Mouse (Mus musculus) kidney, adult 18-20 months (tissue): ENCODE results near the gene Mms19.

ENCODE experiments used
- DNase-seq: peaks from one replicate; pipeline ENCODE4 v3.0.0; 2021

The Mms19 gene

GRCm38 (mm10) chr19:41980819-41981594, at the start of gene Mms19:
Gene Mms19 (minus strand): TSS chr19:41981157.
- DNase-seq = peak; percentile 100

DNA sequence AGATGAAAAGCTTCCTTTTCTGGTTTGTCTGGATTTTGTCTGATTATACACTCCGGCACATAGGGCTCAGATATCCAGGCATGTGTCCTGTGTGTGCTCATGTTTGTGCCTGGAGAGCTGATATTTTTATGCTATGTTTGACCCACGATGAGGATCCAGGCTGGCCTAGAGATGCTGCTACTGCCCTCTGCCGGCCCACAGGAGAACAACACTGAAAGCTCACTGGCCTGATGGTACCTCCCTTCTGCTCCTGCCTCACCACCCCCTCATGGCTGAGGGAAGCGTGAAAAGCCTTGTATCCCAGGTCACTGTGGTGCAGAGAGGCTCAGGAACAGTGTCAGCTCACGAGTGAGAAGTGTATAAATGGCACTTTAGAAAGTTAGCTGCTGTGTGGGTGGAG, 45.2 kb upstream of the Mms19 start:
- peak; percentile 87 for DNase-seq

DNA sequence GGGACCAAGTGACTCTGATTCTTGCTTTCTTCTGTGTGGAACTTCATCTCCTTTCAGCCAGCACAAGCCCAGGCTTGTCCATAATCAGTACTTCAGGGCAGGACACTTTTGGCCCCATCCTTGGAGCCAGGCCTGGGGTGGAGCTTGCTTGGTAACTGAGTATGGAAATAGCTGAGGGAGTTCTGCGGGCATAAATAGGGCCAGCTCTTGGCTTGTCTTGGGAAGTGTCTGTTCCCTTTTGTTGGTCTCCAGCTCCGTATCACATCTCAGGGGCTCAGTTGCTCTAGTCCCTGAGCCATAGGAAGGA, 41.5 kb upstream of the Mms19 start:
- no peak for DNase-seq

DNA sequence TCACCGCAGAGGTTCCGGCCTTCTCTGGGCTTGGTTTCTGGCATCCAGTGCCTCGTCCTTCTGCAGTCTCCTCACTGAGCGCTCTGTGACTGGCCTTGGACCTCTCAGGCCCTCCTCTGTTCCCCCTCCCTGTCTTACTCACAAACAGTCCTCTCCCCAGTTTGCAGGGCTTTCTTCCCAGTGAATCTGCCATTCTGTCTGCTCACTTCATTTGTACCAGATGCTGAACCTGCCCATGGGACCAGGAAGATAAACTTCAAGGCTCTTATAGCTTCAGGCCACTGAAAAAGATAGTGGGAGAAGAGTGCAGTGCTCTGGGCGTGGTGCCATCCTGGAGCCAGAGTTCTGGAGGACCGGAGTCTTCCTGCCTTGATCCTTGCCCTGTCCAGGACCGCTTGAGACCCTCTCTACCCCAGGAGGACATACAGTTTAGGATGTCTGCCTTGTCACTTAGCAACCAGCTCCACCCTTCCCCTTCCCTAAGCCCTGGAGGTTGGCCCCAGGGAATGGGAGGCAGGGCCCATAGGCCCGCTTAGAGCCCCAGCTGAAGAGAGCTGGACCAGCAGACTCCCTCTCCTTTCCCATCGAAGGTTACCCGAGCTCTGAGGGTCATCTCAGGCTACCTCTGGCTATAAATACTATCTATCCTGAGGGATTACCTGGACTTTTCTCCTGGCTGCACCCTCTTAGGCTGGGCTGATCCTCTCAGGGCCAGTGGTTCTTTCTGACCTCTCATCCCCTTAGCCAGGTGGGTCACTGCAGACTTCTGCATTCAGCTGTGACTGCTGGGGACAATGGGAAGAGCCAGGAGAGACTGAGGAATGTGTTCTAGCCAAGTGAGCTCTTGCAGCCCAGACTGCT, 41.0 kb upstream of the Mms19 start:
- no peak for DNase-seq

GRCm38 (mm10) chr19:42019011-42019522, 38.1 kb upstream of the Mms19 start:
- no peak for DNase-seq

DNA sequence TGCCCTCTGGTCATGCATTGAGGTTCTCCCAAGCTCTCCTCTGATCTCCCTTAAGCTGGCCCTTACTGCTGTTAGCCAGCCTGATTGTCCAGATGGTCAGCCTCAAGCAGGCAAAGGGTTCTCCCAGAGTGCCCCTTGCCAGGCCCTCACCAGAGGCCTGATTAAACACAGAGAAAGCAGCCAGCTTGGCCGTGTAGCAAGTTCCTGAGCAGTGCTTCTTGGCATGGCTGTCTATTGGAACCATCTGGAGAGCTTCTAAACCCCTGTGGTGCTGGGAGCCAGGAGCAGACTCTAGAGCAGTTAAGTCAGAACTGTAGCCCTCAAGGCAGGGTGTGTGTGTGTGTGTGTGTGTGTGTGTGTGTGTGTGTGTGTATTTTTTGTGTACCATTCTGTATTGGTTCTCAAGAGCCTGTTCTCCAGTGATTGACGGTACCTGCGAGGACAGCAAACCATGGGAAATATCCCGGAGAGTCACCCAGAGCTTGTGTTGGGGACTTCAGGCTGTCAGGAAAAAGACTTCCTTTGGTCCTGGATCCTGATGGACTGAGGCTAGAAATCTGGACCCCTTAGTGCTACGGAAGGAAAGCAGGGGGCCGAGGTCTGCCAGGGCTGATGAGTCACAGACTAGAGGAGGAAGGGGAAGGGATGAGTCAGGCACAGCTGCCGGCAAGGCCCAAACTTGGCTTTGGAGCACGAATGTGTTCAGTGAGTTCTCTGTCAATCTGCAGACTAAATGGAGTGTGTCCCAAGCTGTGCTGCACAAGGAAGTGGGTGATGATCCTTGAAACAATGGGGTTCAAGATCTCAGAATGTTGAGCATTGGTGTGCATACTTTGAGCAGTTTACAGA, 36.7 kb upstream of the Mms19 start:
- no peak for DNase-seq

GRCm38 (mm10) chr19:42016840-42017239, 35.9 kb upstream of the Mms19 start:
- no peak for DNase-seq

DNA sequence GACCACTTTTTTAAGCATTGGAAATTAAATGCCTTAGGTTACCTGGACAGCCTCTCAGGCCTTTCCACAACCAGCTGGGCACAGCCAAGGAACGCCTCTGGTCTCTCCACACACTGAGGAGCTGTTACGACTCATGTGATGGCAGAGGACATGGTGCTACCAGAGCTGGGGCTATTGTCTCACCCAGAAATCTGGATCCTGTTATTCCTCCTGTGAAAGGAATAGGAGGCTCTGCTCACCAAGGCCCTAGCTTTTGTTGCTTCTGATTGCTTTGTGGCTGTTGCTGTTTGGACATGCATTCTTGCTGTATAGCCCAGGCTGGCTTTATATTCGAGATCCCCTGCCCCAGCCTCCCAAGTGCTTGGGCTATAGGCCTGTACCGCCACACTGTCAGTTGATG, 35.3 kb upstream of the Mms19 start:
- no peak for DNase-seq

GRCm38 (mm10) chr19:42015001-42015400, 34.0 kb upstream of the Mms19 start:
- no peak for DNase-seq

GRCm38 (mm10) chr19:42014231-42014825, 33.4 kb upstream of the Mms19 start:
- no peak for DNase-seq

- DNase-seq = no peak
Measured at GRCm38 (mm10) chr19:42011123-42011522, 30.2 kb upstream of the Mms19 start.

GRCm38 (mm10) chr19:42010436-42010835, 29.5 kb upstream of the Mms19 start:
- no peak for DNase-seq

DNA sequence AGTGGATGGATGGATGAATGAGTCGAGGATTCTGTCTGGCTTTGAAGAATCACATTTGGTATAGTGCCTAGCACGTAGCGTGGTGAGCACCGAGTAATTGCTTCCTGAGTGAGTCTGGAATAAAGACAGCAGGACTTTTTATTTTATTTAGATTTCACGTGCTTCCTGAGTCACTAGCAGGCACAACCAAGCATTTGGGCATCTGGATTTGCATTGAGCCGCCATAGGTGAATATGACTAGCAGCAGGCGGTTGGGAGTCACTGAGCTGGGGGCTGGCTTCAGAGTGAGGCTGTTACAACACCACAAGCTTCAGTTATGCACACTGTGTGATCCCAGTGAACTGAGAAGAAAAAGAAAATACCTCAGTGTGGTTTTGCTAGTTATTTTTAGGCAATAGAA, 28.1 kb upstream of the Mms19 start:
- DNase-seq = no peak

DNA sequence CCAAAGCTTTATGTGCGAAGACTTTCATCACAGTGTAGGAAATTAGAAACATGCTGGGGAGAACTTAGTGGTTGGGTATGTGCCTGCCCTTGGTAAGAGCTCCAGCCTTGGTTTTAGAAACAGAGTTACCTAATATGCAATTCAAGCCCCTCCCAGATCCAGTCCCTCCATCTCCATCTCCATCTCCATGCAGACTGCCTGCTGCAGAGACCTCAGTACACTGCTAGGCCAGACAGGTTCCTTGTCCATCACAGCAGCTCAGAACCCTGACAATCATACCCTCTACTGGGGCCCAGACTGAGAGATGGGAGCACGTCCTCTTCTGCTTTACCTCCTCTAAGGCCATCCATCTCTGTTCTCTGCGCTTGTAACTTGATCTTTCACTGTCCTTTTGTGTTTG, 27.6 kb upstream of the Mms19 start:
- no peak for DNase-seq

DNA sequence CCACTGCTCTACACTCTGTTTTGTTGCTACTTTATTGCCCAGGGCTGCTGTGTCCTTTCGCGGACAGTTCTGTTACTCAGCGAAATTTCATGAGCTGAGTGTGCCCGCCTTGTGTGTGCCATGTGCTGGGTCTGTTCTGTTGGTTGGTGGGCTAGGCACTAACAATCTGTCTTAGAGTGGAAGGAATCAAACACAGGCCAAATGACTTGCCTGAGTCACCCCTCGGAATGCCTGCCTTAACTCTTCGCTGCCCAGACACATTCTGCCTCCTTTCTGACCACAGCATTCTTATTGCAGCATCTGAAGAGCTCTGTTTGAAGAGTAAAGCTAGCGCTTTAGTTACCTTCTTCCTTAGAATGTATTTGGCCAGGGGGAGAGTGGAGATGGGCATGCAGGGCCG, 25.6 kb upstream of the Mms19 start:
- DNase-seq = no peak

DNA sequence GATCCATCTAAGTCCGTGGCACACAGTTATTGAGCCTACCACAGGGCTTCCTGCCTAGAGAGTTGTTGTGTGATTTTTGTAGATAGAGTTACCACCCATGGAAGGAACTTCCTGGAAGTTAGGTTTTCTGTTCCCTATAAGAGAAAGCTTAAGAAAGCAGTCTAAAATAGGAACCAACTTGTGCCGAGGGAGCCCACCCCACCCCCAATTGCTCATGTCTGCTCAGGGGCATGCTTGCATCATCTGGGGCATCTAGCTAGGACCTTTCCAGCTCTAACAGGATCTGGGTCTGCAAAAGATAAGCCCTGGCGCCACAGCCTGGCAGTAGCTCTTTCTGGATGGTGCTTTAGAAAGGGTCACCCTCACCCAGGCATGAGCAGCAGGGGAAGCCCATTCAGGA, 24.7 kb upstream of the Mms19 start:
- DNase-seq = no peak

- no peak for DNase-seq
Measured at GRCm38 (mm10) chr19:42004258-42004657, 23.3 kb upstream of the Mms19 start.

GRCm38 (mm10) chr19:42001253-42001980, 20.5 kb upstream of the Mms19 start:
- no peak for DNase-seq

DNA sequence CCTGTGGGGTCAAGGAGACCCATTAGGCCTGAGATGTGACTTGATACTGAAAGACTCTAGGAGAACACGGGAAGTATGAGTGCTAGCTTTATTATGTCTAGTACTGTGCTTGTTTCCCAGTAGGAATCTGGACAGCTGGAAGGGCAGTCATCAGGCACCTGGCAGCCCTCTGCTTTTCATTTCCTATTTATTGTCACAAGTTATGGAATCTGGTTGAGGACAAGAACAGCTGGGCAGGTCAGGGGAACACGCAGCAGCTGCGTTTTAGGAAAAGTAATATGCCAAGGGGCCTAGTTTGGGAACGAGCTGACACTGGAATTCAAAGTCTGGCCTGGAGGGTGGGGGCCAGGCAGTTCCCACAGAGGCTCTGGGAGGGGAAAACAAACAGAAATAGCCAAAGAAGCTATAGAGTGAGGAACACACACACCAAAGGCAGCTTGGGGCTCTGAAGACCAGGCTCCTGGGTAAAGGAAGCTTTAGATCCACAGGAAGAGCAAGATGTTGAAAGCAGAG, 19.5 kb upstream of the Mms19 start:
- no peak for DNase-seq

DNA sequence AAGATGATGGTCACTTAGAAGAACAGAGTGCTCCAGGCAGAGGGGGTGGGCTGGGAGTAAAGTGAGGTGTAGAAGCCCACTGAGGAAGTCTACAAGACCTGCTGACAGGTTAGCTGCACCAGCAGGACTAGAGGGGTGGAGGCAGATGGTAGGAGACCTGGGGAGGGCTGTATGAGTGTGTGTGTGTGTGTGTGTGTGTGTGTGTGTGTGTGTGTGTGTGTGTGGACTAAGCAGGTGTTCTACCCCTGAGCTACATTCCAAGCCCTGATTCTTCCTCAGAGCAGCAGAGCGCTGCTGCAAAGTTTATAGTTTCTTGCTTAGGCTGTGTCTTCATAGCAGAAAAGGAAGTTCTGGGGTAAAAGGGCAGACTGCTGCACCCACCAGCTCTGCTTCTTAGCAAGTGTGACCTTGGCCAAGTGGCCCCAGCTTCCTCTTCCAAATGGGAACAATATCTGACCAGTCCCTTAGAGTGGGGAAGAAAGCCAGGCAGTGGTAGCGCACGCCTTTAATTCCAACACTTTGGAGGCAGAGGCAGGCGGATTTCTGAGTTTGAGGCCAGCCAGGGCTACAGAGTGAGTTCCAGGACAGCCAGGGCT, 18.8 kb upstream of the Mms19 start:
- no peak for DNase-seq

- no peak for DNase-seq
Measured at GRCm38 (mm10) chr19:41998770-41999548, 18.0 kb upstream of the Mms19 start.
